Mouse (Mus musculus) bone marrow macrophage, adult 2 months (primary cell): ENCODE data around the gene Kcnh8. TPM values are rescaled to one million over a fixed set of nuclear protein-coding genes. Genes with fewer than 3 reads are reported as not detected.

Experiments used
- H3K27ac ChIP-seq: 2 replicates; pipeline ENCODE4 v1.5.1; 2012; ENCODE audit warnings: low read depth, low read length; ENCODE audit not compliant: insufficient read depth
- H3K4me1 ChIP-seq: 2 replicates; pipeline ENCODE4 v1.6.1; 2012; ENCODE audit warnings: low read length; ENCODE audit not compliant: control insufficient read depth, insufficient read depth
- H3K4me3 ChIP-seq: 2 replicates; pipeline ENCODE4 v1.5.1; 2012; ENCODE audit warnings: mild to moderate bottlenecking, low read length, moderate library complexity; ENCODE audit not compliant: insufficient read depth
- CTCF ChIP-seq: IDR thresholded peaks from 2 replicates; pipeline ENCODE4 v1.5.1; 2012; ENCODE audit warnings: low read depth, mild to moderate bottlenecking, low read length, moderate library complexity
- POLR2A ChIP-seq: IDR thresholded peaks from 2 replicates; pipeline ENCODE4 v1.6.1; 2012; ENCODE audit warnings: mild to moderate bottlenecking, low read depth, low read length, borderline replicate concordance
- polyA plus RNA-seq: library from polyadenylated mRNA; stranded (reverse); fragments of >200 nt; gene quantifications from 2 replicates; pipeline ENCODE4 v1.2.4, GENCODE M21; 2012; ENCODE audit not compliant: missing spikeins, insufficient read depth, insufficient read length

The Kcnh8 gene
- polyA plus RNA-seq, 1 experiment, result not detected

DNA sequence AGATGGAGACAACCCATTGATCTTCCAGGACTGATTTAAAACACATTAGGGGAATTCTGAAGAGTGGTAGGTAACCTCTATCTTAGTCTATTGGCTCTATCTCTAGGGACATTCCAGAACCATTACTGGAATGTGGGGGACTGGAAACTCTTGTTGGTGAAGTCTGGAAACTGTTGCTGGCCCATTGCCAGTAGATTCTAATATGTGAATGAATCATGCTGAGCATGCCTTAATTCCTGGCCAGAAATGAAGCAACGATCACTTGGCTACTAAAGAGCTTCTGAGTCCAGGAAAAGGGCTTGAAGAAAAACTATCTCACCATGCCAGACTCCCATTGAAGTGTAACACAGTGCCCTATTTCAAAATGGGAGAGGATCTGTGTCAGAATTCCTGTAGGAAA is 208.3 kb downstream of the Kcnh8 start:
- TF ChIP-seq CTCF (no peak), POLR2A (no peak)
- H3K4me3 ChIP-seq, result no peak overlapping the region
- no peak overlapping the region for H3K27ac ChIP-seq
- H3K4me1 ChIP-seq, result no peaks in the 10 kb centered on the region

DNA sequence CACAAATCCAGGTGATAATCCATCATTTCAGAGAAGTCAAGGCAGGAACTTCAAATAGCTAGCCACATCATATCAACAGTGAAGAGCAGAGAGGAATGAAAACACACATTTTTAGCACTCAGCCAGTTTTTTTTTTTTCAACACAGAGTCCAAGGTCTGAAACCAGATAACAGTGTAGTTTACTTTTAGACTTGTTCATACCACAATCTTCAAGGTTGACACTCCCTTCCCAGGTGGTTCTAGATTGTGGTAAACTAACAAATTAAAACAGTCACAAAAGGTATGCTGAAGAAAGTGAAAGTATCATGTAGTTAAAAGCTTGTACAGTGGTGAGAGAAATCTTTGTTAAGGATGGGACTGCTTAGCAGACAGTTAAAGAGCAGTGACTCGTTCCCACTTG is 216.5 kb downstream of the Kcnh8 start:
- Histone ChIP-seq H3K27ac (no peak overlapping the region), H3K4me3 (no peak overlapping the region), H3K4me1 (no peaks in the 10 kb centered on the region)
- TF ChIP-seq CTCF (no peak), POLR2A (no peak)

DNA sequence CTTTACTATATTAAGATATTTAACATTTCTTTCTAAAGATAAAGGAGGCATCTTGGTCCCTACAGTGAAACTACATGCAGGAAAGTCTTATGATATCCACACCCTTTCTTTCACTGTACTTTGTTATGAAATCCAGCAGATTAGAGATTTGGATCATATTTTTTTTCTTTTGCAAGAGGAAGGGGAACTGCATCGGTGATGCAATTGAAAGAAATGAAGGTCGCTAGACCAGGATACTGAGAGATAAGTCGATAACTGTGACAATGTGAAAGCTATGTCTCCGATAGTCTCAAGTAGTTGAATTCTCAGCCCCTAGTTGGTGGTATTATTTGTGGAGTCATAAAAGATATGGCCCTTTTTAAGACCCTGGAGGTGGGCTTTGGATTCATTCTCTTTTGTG is 227.2 kb downstream of the Kcnh8 start:
- TF ChIP-seq CTCF (no peak), POLR2A (no peak)
- Histone ChIP-seq H3K27ac (no peak overlapping the region), H3K4me3 (no peak overlapping the region), H3K4me1 (no peaks in the 10 kb centered on the region)

DNA sequence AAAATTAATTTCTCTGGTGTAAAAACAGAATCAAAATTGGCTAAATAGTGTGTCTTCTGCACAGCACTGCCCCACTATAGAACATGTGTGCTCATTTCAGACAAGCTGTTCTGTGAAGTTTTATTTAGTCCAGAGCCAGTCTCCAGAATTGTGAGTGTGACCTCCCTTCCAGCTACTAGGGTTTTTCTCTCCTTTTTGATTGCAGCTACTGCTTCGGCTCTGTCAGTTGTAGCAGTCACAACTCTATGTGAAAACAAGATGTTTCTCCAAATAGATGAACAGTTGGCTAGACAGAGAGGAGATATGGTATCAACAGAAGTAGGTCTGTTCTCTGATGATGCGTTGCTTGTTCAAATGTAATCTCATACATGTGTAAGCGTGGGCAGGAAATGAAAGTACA is 270.7 kb downstream of the Kcnh8 start:
- H3K27ac ChIP-seq, result no peak overlapping the region
- TF ChIP-seq CTCF, result no peak
- no peak for TF ChIP-seq POLR2A
- H3K4me1 ChIP-seq, result no peaks in the 10 kb centered on the region
- no peak overlapping the region for H3K4me3 ChIP-seq

DNA sequence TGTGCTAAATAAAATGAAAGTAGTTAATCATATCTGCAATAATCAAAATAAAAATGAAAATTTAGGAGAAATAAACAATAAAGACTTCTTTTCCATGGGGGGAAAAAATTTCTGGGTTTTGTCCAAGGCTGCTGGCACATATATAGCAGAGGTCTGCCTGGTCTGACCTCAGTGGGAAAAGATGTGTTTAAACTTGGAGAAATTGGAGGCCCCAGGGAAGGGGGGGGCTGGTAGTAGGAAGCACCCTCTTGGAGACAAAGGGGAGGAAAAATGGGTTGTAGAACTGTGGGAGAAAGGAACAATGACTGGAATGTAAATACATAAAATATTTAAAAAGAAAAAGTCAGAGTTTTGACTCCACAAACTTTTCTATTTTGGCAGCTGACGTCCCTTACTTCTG is 276.5 kb downstream of the Kcnh8 start:
- no peak for TF ChIP-seq POLR2A
- TF ChIP-seq CTCF, result no peak
- Histone ChIP-seq H3K27ac (no peak overlapping the region), H3K4me1 (no peaks in the 10 kb centered on the region), H3K4me3 (no peak overlapping the region)

DNA sequence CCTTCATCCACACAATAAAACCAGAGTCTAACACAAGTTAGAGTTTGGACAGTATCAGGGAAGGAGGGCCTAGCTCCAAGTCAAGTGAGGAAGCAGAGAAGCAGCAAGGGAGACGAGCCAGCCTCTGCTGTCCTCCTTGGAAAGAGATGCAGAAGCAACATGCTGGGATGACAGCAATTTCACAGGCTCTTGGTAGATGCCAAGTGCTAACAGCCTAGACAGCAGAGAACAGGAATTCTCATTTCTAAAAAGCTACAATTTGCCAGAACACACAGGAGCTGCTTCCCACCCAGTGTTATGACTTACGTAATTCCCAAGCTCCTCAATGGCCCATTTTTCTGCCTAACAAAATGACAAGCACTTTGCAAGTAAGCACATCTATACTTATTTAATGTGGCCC is 277.5 kb downstream of the Kcnh8 start:
- Histone ChIP-seq H3K27ac (no peak overlapping the region), H3K4me1 (no peaks in the 10 kb centered on the region), H3K4me3 (no peak overlapping the region)
- TF ChIP-seq POLR2A (no peak), CTCF (no peak)

DNA sequence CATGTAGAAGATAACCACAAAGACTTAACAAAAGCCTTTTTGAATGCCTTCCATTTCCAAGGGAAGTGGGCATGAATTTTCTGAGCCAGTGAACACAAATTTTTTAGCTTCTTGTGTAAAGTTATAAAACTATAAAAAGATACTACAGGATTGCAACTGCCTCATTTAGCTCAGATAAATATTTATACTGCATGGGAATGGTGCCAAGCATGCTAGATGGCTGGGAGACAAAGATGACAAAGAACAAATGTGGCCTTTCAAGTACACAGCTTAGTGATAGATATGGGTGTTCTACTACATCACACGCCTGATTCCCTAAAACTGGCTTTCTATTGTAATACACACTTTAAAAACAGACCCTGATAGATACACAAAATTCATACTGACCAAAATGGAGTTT is 282.7 kb downstream of the Kcnh8 start:
- Histone ChIP-seq H3K27ac (no peak overlapping the region), H3K4me1 (no peaks in the 10 kb centered on the region), H3K4me3 (no peak overlapping the region)
- TF ChIP-seq CTCF, result no peak
- TF ChIP-seq POLR2A, result no peak

DNA sequence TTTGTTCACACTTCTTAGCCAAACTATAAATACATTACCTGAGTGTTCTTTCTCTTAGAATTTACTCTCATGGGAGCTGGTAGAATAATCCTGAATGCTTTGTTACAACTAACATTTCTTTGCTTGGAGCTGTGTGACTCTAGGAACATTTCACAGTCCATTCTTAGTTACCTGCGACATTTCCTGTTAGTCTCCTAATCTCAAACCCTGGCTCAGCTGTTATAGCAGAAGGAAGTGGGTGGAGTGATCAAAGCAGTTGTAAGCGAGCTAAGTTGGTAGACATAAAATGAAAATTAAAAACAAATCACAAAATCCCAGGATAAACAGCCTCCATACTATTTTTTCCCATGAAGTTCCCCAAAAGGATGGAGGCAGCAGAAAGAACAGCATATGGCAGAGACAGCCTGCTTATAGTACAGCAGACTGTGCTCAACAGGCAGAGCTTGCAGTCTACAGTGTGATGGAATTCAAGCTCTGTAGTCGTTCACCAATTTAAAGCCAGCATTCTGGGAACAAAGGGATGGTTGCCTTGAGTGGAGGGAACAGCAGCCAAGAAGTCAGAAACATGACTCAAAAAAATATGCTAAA is 318.1 kb downstream of the Kcnh8 start:
- no peaks in the 10 kb centered on the region for H3K4me1 ChIP-seq
- TF ChIP-seq POLR2A (no peak), CTCF (no peak)
- no peak overlapping the region for H3K27ac ChIP-seq
- no peak overlapping the region for H3K4me3 ChIP-seq

DNA sequence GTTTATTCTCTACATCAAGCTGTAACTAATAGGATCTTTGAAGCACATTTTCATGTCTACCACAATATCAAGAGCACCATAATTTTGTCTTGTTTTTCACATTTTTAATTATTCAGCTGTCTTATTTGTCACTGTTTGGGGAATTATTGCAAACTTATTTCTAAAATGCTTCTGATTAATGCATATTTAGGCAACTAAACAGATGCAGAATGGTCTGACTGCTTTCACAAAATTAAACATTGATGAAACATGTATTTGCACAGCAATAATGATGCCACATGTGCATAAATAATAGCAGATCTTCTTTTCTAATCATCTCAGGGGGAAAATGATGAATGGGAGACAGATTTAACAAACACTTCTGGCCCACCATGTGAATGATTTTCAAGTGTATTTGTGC is 341.5 kb downstream of the Kcnh8 start:
- Histone ChIP-seq H3K4me3 (no peak overlapping the region), H3K27ac (no peak overlapping the region), H3K4me1 (no peaks in the 10 kb centered on the region)
- no peak for TF ChIP-seq POLR2A
- no peak for TF ChIP-seq CTCF

DNA sequence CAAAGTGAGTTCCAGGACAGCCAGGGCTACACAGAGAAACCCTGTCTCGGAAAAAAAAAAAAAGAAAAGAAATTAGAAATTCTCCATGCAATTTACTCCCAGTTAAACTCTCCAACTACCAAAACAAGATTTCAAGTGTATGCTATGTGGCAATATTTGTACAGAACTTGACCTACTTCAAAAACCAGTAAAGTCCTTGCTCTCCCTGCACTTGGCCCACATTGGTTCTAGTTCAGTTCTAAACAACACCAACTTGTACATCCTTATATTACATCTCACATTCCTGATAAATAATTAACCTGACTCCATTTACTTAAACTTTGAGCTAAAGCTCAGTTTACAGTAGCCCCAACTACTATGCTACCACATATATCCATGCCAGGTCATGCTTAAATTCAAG is 370.2 kb downstream of the Kcnh8 start:
- no peak for TF ChIP-seq POLR2A
- TF ChIP-seq CTCF, result no peak
- Histone ChIP-seq H3K27ac (no peak overlapping the region), H3K4me1 (no peaks in the 10 kb centered on the region), H3K4me3 (no peak overlapping the region)

DNA sequence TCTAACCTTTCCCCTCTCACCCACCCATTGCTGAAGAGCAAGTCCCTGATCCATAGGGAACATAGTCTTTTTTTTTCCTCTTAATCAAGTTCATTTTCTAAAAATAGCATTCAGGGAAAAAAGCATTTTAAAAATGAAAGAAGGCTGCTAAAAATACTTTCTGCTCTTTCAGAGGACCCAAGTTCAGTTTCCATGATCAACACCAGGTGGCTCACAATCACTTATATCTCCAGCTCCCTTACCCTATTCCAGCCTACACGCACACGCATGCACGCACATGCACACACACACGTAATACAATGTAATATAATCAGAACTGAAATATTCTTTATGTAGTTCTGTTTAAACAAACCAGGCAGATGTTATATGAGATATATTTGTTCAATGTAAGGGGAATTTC is 378.4 kb downstream of the Kcnh8 start:
- no peaks in the 10 kb centered on the region for H3K4me1 ChIP-seq
- H3K4me3 ChIP-seq, result no peak overlapping the region
- H3K27ac ChIP-seq, result no peak overlapping the region
- TF ChIP-seq CTCF, result no peak
- TF ChIP-seq POLR2A, result no peak
